Mouse (Mus musculus) midbrain, postnatal 0 days (tissue): ENCODE measurements at regions not wholly inside any gene's neighbourhood (a gene's known extent, or its start where the extent isn't known, plus 50 kb on each side); places are given as distances from the start of the nearest gene placed in this dataset.
"Not testable (repeated sequence)": the region's sequence is repeated elsewhere in the genome, so short reads cannot be mapped to it uniquely, and the experiment has no call there.

Experiments used
- ATAC-seq: fragments of 200-750 bp; cut with Nextera tagmentation; 2 replicates; pipeline ENCODE4 v1.8.0; 2017; ENCODE audit warnings: moderate number of reproducible peaks, mild to moderate bottlenecking, moderate TSS enrichment, moderate library complexity; ENCODE audit not compliant: low FRiP score
- DNase-seq: peaks from one replicate; pipeline ENCODE4 v3.0.0-alpha.2; 2015; ENCODE audit warnings: low spot score
- H3K27ac ChIP-seq: fragments of 300-500 bp; sonication (generic); 2 replicates; pipeline ENCODE4 v1.5.1; 2014; ENCODE audit warnings: low read depth, mild to moderate bottlenecking, low read length, mixed read lengths
- H3K27me3 ChIP-seq: fragments of 300-500 bp; sonication (generic); 2 replicates; pipeline ENCODE4 v1.6.1; 2014; ENCODE audit warnings: low read length, control low read depth, mixed read lengths; ENCODE audit not compliant: insufficient read depth
- H3K36me3 ChIP-seq: fragments of 300-500 bp; sonication (generic); 2 replicates; pipeline ENCODE4 v1.6.1; 2014; ENCODE audit warnings: low read length, control low read depth, mixed read lengths; ENCODE audit not compliant: insufficient read depth
- H3K4me1 ChIP-seq: fragments of 300-500 bp; sonication (generic); 2 replicates; pipeline ENCODE4 v1.6.1; 2014; ENCODE audit warnings: mild to moderate bottlenecking, control low read depth, antibody characterized with exemption, low read length, mixed read lengths; ENCODE audit not compliant: insufficient read depth
- H3K4me2 ChIP-seq: fragments of 300-500 bp; sonication (generic); 2 replicates; pipeline ENCODE4 v1.6.1; 2014; ENCODE audit warnings: low read depth, mild to moderate bottlenecking, low read length, mixed read lengths; ENCODE audit not compliant: poor library complexity, severe bottlenecking
- H3K4me3 ChIP-seq: fragments of 300-500 bp; sonication (generic); 2 replicates; pipeline ENCODE4 v1.5.1; 2014; ENCODE audit warnings: low read depth, mild to moderate bottlenecking, low read length, moderate library complexity
- H3K9ac ChIP-seq: fragments of 300-500 bp; sonication (generic); replicated peaks from 2 replicates; pipeline ENCODE4 v1.6.1; 2014; ENCODE audit warnings: mild to moderate bottlenecking, low read length, moderate library complexity, mixed read lengths; ENCODE audit not compliant: poor library complexity, severe bottlenecking
- H3K9me3 ChIP-seq: fragments of 300-500 bp; sonication (generic); 2 replicates; pipeline ENCODE4 v1.6.1; 2016; ENCODE audit warnings: low read length, control low read depth
- CTCF ChIP-seq: IDR thresholded peaks from 2 replicates; pipeline ENCODE4 v1.5.1; 2016; ENCODE audit warnings: antibody characterized with exemption, mild to moderate bottlenecking
- WGBS: fragments of 180-500 bp; shearing (Covaris S2); extraction: QIAGEN DNeasy Blood & Tissue Kit; methylation state at CpG from one replicate; pipeline ENCODE4 v1.1.7; 2014; 5-methylcytosine and 5-hydroxymethylcytosine counted together

DNA sequence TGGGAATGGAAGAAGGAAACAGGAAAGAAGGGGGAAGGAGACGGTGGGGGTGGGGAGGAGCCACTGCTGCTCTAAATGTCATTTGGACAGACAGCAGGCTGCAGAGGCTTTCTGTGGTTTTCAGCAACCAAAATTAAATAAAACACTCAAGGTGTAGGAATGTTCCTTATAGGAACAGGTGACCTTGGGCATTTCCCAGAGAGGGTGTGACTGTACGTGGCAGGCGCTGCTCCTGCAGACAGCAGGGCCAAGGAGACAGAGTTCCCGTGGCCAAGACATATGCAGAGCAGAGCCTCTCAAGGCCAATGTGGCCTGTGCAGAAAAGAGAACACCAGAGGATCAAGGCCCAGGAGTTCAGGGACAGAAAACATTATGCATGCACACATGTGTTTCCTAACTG, 175.9 kb upstream of the Afdn start:
- ATAC-seq (no peak), DNase-seq (no peak)
- Histone ChIP-seq H3K27ac (no peak overlapping the region), H3K4me1 (no peaks in the 10 kb centered on the region), H3K4me3 (no peak overlapping the region), H3K4me2 (no peak overlapping the region), H3K27me3 (no peaks in the 10 kb centered on the region), H3K36me3 (no peaks in the 10 kb centered on the region), H3K9me3 (no peaks in the 10 kb centered on the region), H3K9ac (no peak overlapping the region)
- WGBS = 79% methylated on average over 4 of the region's 4 CpGs
- TF ChIP-seq CTCF = no peak

DNA sequence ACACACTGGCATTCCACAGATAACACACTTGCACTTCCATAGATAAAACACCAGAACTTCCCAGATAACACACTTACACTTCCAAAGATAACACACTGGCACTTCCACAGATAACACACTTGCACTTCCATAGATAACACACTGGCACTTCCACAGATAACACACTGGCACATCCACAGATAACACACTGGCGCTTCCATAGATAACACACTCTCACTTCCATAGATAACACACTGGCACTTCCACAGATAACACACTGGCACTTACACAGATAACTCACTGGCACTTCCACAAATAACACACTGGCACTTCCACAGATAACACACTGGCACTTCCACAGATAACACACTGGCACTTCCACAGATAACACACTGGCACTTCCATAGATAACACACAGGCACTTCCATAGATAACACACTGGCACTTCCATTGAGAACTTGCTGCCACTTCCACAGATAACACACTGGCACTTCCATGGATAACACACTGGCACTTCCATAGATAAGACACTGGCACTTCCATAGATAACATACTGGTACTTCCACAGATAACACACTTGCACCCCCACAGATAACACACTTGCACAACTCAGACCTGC, 170.0 kb upstream of the Afdn start:
- not testable (repeated sequence) for ATAC-seq, H3K36me3 ChIP-seq, H3K4me2 ChIP-seq, DNase-seq, H3K4me3 ChIP-seq, H3K27ac ChIP-seq, H3K9me3 ChIP-seq, H3K27me3 ChIP-seq, H3K9ac ChIP-seq, H3K4me1 ChIP-seq
- 79% methylated on average over 1 of the region's 1 CpGs for WGBS
